Mouse (Mus musculus) layer of hippocampus, adult 9-11 months (tissue): ENCODE measurements around the gene Dlgap4.

ENCODE experiments used
- DNase-seq: peaks from one replicate; pipeline ENCODE4 v3.0.0; 2022

The Dlgap4 gene

GRCm38 (mm10) chr2:156613541-156614257 lies at the start of gene Dlgap4:
TSS of gene Dlgap4 (plus strand) at chr2:156613705.
- DNase-seq = no peak

- DNase-seq = no peak
Measured at GRCm38 (mm10) chr2:156566512-156566911, 47.0 kb upstream of the Dlgap4 start.

GRCm38 (mm10) chr2:156568647-156569046 lies 44.9 kb upstream of the Dlgap4 start:
- no peak for DNase-seq

- no peak for DNase-seq
Measured at GRCm38 (mm10) chr2:156569261-156569660, 44.2 kb upstream of the Dlgap4 start.

- DNase-seq = no peak
Measured at GRCm38 (mm10) chr2:156571521-156571920, 42.0 kb upstream of the Dlgap4 start.

- DNase-seq = no peak
Measured at GRCm38 (mm10) chr2:156576850-156577587, 36.5 kb upstream of the Dlgap4 start.

GRCm38 (mm10) chr2:156580507-156580906 lies 33.0 kb upstream of the Dlgap4 start:
- no peak for DNase-seq

DNA sequence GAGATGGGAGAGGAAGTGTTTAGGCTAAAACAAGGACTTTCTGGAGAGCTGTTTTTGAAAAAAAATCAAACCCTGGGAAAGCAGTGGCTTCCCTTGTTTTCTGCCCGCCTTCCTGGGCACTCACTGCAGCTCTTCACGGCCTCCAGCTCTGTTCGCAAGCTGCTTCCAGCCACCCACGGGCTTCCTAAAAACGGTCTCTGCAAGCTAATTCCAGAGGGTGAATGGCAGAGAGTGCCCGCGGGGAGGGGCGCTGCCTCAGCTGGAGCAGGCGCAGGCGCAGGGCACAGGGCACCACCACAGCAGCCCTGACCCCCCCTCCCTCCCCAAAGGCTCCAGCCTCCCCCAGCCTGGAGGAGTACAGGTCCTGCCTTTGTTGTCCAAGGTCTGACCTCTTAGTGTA lies 32.3 kb upstream of the Dlgap4 start:
- peak; percentile 88 for DNase-seq

DNA sequence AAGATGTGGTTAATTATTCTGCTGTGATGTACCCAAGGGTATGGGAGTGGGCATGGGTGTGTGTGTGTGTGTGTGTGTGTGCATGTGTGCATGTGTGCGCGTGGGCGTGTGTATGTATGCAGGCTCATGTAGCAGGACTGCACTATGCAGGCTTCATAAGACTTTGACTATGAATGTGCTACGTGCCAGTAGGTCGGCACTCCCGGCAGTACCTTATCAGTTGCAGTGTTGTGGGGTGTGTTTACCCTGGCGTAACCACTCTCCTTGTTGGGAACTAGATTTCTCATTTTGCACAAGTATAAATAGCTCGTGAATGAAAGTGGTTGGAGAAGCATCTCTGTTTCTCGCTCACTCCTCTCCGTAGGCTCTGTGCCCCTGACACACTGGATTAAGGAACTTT lies 30.6 kb upstream of the Dlgap4 start:
- DNase-seq = no peak

DNA sequence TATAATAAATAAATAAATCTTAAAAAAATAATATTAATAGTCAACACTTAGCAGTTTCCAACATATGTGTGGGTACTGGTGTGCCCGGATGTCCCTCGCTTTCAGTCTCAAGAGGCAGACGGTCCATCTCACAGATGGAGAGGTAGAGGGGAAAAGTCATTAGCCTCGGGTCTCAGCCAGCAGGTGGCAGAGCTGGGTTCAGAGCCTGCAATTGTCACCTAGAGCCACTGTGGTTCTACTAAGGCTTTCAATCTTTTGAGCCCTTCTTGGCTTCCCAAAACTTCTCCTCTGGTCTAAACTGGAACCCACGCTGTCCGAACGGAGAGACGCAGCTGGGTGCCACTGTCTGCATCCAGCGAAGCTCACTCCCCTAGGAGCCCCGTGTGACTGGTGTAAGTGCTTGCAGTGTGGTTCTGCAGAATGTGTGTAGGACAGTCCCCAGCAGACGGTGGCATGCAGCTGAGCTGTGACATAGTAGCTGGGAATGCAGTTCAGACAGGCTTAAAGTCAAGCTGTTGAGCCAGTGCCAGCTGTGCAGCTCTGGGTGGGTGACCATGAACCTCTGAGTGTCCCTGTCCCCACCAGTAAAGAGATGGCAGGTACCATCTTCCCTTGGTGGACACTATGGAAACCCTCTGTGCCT lies 29.2 kb upstream of the Dlgap4 start:
- no peak for DNase-seq

DNA sequence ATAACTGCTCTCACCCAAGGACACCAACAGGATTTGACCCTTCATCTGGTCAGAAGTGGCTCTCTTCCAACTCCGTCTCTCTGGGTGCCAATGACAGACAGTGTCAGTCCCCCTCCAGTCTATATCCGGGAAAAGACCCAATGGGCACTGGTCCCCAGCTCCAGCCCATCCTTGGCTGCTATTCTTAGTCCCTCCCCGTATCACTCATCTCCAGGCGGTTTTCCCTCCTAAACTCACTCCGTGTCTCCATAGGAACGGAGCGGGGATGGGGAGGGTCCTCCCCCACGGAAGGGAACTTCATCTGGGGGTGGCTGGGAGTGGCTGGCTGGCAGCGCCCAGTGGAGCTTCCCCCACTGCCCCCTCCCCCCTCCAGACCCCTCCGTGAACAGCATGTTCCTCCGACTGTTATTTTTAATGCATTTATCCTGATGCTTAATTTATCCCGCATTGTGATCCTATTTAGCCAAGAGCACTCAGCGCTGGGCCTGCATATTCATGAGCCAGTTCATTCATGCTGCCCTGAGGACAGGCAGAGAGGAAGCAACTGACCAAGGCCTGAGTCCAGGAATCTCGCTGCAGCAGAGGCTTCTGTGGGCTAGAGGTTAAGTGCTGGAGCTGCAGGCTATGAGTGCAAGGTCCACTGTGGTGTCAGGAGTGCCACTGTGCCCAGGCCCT lies 28.6 kb upstream of the Dlgap4 start:
- DNase-seq = peak; percentile 53

GRCm38 (mm10) chr2:156589481-156589880 lies 24.0 kb upstream of the Dlgap4 start:
- no peak for DNase-seq

DNA sequence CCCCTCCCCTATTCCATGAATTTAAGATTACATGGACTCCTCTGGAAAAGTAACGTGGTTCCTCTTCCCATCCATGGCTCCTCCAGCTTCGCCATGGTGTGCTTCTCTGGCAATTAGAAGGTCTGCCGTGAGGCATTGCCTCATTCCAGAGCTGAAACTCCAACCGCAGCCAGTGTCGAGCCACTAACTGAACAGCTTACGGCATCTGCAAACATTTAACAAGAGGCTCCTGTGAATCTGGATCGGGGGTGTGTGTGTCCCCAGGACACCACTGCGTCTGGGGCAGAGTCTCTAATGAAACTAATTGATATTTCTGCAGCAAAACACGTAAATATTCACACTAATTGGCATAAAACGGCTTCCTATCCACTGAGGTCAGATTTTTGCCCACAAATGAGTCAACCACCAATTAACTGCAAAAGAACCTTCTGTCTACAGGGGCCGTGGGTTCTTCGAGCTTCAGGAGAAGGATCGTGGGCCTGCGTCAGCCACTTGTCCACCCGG lies 18.5 kb upstream of the Dlgap4 start:
- DNase-seq = no peak

DNA sequence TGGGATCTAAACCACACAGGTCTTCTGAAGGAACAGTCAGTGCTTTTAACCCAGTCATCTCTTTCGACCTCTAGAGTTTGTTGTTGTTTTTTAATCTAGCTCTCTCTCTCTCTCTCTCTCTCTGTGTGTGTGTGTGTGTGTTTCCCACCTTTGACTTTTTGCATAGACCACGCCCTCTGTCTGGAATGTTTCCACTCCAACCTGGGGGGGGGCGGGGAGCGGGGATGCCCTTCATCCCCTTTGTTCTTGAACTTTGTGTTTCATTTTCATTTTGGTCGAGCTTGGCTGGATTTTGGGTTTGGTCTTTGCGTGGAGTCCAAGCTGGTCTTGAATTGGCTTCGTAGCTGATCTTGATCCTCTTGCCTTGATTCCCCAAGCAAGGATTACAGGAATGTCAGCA lies 10.9 kb upstream of the Dlgap4 start:
- DNase-seq = no peak

- DNase-seq = no peak
Measured at GRCm38 (mm10) chr2:156603671-156604070, 9.8 kb upstream of the Dlgap4 start.

DNA sequence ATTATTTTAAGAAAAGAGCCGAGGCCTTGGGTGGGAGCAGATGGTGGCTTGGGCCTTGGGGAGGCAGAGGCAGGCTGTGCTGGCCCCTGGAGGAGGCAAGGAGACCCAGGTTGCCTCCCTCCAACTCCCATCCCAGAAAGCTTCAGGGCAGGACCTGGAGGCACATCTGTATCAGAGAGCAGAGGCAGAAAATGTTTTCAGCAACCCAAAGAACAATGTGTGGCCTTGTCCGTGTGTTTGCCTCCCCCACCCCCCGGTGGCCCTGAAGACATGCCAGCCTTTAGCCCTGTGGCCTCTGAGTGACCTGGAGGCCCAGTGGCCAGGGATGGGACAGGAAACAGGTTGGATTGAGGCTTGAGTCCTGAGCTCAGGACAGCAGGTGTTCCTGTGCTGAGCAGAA lies 8.4 kb upstream of the Dlgap4 start:
- DNase-seq = no peak

DNA sequence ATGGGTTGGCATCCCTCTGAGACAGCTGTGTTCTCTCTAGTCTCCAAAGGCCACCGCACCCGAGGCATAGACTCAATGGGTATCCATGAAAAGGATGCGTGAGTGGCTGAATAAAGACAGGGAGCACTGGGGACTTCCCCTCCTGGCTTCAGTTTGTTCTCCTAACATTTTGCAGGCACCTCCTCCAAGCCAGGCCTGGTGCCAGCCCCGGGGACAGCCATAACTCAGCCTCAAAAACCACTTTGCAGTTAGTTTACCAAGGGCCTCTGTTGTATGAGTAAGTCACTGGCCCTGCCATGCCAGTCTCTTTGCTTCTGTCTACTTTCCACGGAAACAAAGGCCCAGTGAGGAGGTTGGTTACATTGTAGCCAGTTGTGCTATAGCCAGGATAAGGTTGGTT lies 7.5 kb upstream of the Dlgap4 start:
- no peak for DNase-seq

DNA sequence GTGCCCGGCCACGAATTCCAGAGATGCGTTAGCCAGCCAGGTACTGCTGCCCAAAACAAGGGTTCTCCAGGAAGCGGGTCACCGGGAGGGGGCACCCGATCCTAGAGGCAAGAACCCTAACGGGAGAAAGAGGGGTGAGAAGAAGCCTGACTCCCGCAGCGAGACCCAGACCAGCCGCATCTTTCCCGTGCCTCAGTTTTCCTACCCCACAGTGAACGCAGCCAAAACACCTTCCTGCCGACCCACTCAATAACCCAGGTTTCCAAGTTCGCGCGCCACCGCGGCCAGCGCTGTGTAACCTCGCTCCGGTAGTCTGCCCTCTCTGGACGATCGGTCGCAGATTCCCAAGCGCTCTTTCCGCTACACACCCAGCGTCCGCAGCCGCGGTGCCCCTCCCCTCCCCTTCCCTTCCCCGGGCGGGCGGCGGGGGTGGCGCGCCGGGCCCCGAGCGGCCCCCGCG lies 394 bp upstream of the Dlgap4 start:
- DNase-seq = peak; percentile 67

DNA sequence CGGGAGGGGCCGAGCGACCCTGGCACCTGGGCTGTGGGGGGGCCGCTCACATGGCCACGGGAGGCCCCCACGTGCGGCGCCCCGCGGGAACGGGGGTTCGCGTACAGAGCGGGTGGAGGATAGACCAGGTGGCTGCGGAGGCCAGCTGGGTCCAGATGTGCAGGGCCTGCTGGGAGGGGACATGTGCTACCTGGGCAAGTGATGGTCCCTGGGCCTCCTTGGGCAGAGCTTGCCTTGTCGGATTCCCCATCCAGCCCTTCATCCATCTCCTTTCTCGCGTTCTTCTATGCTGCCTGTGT lies 702 bp downstream of the Dlgap4 start:
- DNase-seq = no peak

- DNase-seq = no peak
Measured at GRCm38 (mm10) chr2:156614661-156615654, 1.5 kb downstream of the Dlgap4 start.

GRCm38 (mm10) chr2:156616513-156616912 lies 3.0 kb downstream of the Dlgap4 start:
- DNase-seq = no peak

GRCm38 (mm10) chr2:156617536-156617935 lies 4.0 kb downstream of the Dlgap4 start:
- DNase-seq = peak; percentile 74
